Mouse (Mus musculus) urinary bladder, adult 2 months (tissue): Measurements from ENCODE around the gene Tbc1d2. TPM values are rescaled to one million over a fixed set of nuclear protein-coding genes. Genes with fewer than 3 reads are reported as not detected.
A peak's percentile ranks its signal among the peaks of the same experiment; 100 is the strongest.
"Not testable (repeated sequence)": the region's sequence is repeated elsewhere in the genome, so short reads cannot be mapped to it uniquely, and the experiment has no call there.

ENCODE experiments used
- DNase-seq: peaks from one replicate; pipeline ENCODE4 v3.0.0; 2022; ENCODE audit warnings: low spot score
- polyA plus RNA-seq: library from polyadenylated mRNA; depleted of rRNA; stranded (reverse); fragments of >200 nt; gene quantifications from 2 replicates; pipeline ENCODE4 v1.2.3, GENCODE M21; 2012

The Tbc1d2 gene
- polyA plus RNA-seq, 1 experiment = 24.0 TPM

DNA sequence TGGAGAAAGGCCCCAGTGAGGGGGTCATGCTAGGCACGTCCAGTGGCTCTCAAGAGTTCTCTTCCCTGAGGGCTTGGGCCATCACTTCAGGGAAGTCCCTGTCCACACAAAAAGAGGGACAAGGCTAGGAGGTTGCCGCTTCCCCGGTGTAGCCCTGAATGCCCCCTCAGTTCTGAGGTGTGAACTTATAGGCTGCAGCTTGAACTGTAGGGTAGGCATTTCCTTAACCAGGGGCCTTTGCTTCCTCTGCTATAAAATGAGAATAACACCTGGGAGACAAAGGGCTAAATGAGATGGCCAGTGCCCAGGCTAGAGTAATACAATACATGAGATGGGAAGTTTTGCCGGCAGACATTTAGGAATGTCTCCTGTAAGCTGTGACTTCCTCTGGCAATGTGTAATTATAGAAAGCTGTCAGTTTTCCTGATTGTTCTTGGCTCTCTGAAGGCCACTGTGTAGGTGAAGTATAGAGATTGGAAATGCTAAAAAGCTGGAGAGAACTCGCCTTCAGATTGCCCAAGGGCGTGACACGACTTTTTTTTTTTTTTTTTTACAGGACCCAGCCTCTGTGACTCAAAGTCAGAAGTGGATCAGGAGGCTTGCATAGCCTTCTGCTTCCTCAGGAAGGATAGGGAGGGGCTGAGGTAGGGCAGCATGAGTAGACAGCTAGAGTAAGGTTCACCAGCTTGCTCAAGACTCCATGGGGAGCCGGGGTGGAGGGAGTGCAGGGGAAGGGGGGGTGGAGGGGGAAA lies 6.9 kb downstream of the Tbc1d2 start:
- DNase-seq = no peak

DNA sequence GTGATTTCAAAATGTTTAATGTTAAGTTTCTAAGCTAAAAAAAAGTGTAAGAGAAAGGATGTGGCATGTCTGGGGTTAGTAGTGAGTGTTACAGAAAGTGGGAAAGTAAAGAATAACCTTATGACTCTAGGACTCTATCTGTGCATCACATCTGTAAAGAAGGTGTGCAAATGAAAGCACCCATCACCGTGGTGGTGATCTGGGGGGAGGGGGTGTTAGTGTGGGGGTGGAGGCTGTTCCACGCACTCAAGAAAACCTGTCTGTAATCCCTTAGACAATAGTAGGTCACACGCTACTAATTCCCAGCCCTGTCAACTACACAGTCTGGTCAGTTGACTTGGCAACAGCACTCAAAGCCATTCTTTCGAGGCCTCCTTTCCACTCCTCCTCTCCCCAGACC lies 8.7 kb downstream of the Tbc1d2 start:
- no peak for DNase-seq

DNA sequence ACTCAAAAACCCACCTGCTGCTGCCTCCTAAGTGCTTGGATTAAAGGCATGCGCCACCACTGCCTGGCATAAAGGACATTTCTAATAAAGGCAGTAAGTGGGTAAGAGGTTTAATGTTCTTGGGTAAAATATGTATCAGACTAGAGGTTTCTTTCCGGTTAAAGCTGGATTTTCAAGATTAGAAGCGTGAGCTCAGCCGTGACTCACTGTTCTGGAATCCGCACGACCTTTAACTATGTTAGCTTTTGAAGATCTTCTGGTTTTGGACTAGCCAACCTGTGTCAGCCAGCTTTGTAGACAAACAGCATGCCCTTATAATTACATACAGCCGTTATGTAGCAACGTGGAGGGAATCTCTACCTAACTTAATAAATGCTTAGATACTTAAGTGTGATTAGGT lies 10.1 kb downstream of the Tbc1d2 start:
- no peak for DNase-seq

DNA sequence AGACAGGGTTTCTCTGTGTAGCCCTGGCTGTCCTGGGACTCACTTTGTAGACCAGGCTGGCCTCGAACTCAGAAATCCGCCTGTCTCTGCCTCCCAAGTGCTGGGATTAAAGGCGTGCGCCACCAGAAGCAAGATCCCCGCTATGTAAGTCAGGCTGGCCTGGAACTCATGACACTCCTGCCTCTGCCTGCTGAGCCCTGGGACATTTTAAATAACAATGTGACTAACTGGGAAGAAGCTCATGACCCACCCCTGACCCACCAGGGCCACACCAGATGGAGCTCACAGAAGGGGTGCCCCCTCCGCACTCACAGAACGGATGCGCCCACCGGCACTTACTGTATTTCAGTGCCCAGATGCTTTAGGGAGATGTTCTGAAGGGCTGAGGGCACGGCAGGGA lies 12.8 kb downstream of the Tbc1d2 start:
- not testable (repeated sequence) for DNase-seq

DNA sequence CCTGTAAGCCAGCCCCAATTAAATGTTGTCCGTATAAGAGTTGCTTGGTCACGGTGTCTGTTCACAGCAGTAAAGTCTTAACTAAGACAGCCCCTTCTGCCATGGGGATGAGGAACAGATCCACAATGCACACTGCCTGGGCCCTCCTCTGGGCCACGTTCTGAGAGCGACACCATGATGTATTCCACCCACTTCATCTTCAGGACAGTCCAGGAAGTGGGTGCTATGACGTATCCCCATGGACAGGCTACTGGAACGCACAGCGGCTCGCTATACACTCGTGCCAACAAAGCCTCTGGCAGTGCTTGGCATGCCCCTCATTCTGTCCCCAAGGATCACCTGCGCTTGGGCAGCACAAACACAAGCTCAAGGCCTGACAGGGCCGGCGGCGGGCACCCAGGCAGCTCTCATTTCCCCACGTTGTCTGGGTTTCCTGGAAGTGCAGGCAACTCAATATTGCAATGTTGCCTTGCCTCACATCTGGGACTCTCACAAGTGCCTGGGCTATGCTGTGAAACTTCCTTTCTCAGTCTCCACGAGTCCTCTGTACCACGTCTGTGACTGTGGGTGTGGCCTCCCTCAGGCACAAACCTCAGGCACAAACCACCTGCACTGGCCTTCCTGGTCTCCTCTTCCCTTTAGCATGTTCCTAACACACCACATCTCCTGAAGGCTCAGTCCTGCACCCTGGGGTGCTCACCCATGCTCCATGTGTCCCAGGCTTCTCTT lies 14.1 kb downstream of the Tbc1d2 start:
- no peak for DNase-seq

DNA sequence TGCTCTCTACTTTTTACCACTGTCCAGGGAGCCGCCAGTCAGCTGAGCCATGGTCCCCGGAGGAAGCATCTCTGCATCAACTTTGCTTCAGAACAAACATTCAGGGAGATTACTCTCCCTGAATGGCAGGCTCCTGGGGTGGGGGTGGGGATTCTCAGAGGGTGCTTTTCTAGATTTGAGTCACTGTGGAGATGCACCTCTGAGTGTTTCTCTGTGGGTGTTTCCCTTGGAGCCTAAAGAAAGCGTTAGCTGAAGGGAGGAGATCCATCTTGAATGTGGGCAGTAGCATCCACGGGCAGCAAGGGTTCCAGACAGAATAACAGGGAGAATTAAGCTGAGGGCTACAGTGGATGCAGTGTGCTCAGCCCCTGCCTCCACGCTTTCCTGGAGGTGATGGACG lies 15.1 kb downstream of the Tbc1d2 start:
- no peak for DNase-seq

DNA sequence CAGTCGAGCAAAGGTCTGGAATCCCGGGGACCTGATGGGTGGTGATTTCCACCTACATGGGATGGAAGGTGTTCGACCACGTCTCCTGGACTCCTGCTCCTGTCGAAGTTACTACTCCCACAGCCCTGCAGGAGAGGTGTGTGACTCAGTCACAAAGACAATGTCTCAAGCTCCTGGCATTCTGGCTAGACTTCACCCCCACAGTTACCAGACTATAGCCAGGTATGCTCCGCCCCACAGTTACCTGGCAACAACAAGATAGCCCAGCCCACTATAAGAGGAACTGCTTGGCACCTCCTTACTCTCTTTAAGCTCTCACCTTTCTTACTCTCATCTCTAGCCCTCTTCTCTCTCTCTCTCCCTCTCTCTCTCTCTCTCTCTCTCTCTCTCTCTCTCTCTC lies 16.4 kb downstream of the Tbc1d2 start:
- not testable (repeated sequence) for DNase-seq

DNA sequence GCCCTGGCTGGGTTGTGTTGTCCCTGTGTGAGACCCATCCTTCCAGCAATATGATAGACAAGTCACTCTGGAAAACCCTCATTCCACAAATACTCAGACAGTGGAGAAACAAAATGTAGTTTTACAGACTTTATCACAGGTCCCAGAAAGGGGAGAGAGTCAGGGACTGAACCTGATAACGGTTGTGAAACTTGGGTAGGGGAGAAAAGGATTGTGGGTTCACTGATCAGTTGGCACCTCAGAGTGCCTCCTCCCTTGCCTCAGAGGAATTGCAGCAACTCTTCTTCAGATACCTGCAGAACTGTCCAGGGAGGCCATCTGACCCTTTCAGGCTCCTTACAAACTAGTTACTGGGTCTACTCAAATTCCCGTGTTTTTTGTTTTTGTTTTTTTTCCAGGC lies 17.5 kb downstream of the Tbc1d2 start:
- DNase-seq = no peak

DNA sequence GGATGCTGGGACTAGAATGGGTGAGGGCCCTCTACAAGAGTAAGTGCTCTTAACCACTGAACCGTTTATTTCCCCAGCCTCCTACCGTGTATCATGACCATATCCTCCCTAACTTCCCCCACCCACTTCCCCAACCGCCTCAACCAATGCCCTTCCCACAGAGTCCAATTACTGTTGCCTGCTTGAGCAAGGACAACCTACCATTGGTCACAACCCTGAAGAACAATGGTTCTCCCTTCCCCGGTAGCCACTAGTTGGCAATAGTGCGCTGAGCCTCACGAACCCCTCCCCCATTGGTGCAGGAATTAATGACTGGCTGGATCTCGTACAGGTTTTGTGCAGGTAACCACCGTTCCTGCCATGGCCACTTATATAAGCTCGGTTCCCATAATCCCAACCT lies 19.6 kb downstream of the Tbc1d2 start:
- DNase-seq = no peak

DNA sequence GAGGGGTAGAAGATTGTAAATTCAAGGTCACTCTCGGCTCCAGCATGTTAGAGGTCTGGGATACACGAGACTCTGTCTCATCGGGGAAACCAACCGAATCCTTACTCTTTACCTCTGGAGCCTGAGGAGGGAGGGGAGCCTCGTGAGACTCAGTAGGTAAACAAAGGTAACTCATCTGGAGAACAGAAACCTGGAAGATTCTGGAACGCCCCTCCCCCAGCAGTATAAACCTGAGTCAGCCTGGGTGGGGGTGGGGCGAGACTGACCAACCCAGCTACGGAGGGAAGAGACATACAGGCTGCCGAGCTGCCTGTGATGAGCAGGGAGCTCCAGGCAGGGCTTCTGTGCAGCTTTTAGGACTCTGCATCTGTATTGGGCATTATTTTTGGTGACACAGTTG lies 21.1 kb downstream of the Tbc1d2 start:
- no peak for DNase-seq

DNA sequence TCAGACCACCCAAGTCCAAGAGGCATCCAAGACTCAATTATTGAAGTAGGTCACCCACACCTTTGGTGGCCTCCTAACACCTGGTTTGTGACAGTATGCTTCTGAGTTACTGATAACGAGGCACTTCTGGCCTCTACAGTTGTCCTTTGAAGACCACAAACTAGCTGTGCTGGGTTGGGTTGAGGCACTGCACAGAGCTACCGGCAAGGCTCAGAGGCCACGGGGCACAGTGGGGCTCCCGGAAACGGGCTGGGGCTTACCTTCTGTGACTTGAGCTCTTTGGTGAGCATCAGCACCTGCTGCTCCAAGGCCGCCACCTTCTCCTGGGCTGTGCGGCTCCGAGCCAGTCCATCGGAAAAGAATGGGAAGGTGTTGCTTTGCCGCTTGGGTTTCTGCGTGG lies 21.9 kb downstream of the Tbc1d2 start:
- no peak for DNase-seq

DNA sequence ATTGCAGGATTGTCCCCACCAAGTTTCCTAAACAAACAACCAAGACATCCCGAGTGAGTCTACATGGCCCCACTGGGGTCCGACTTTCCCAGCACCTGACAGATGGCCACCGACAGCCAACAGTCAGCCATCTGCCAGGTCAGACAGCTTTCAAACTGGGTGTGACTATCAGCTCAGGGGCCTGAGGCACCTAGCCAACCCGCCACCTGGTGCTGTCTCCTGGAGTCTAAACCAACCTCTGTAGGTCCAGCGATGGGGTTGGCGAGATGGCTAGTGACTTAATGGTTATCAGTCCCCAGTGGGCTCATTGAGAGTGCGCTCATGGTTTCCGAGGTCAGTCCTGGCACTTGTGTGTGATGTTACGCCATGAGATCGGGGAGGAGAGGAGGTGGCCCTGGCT lies 24.9 kb downstream of the Tbc1d2 start:
- no peak for DNase-seq

DNA sequence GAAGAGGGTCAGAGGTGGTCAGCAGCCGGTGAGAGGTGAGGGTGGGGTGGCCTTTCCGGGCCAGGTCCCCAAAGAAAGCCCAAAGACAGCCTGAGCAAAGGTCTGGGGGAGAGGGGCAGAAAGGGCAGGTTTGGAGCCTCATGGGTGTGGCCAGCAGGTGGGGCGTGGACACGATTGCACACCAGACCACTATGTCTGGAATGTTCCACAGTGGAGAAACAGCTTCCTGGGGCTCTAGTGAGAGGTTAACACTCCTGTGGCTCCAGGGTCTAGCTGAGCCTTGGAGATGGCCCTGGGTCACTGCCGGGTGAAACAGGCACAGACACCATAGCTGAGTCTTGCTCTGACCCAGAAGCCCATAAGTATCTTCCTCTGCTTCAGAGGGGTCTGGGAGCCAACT lies 27.0 kb downstream of the Tbc1d2 start:
- no peak for DNase-seq

DNA sequence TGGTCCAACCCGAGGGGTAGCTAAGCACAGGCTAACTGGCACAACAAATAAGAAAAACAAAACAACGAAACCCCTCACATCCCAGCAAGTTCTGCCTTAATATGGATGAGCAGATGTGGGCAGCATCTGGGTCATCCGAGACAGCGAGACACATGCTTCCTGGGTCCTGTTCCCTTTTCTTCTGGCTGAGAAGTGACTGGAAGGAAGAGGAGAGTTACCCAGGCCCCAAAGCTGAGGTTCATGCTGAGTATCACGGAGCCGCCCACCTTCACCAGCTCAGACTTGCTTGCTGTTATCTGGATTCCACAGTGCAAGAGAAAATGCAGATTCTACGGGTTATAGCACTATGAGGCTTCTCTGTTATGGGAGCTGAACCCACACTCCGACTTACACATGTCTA lies 29.1 kb downstream of the Tbc1d2 start:
- DNase-seq = no peak

DNA sequence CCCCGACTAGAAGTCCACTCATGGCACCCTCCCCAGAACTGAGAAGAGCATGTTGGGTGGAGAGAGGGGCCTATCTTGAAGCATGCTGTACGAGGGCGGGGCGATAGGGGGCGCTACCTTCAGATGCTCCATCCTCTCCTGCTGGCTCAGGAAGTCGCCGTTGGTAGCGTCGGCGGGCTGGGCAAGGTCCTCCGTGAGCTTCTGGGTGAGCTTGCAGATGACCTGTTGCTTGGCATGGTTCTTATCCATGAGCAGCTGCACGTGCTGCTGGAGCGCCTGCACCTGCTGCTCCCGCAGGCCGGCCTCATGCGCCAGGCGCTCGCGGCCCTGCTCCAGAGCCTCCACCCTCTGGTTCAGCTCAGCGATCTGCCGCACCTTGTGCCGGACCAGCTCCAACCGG lies 29.7 kb downstream of the Tbc1d2 start:
- no peak for DNase-seq

DNA sequence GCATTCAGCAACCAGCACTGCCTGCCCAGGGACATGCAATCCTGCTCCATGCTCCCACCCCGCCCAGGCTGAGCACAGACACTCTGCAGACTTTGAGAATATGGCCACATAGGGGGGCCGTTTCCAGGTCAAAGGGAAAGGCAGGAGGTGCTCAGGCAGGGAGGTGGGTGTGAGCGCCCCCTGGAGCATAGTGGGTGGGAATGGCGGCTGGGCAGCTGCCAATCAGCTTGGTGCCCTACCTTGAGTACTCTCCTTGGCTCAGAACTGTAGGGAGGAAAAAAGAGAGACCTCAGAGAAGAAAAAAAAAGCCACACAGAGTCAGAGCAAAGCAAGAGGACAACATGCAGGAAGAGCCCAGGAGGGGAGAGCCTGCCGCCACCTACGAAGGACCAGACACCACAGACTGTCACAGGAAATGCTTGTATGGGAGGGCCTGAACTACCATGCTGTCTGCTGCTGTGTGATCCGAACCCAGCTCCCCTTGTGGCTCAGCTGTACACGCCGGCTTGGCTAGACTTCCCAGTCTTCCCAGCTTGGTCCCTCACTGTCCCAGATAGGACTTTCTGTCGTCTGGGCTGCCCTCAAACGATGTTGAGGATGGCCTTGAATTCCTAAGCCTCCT lies 31.7 kb downstream of the Tbc1d2 start:
- DNase-seq = no peak

DNA sequence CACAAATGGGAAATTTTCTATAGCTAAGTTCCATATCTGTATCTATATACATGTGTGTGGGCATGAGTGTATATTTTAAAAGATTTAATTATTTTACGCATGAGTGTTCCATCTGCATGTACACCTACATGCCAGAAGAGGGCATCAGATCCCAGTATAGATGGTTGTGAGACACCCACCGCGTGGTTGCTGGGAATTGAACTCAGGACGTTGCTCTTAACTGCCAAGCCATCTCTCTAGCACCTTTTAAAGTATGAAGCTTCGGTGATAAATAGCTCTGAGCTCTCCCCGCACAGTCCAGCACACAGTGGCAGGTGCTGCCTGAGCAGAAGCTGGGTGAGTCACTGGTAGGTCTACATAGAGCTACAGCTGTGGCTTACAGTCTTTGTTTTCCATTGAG lies 32.6 kb downstream of the Tbc1d2 start:
- DNase-seq = no peak

DNA sequence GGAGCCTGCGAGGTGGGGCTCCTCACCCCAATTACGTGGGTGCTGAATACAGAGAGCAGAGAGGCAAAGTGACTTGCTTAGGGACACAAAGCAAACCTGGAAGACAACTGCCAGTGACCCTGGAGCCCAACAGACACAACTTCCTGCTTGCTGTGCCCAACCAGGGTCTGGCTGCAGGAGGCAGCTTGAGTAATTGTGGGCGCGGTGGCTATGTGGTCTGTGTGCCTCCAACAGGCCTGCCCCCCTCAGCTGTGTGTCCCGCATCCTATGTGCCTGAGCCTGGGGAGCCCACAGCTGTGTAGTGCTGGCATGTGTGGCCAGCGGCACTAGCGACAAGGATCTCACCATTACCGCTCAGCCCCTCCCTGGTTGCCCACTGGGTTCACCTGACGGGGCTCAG lies 35.4 kb downstream of the Tbc1d2 start:
- DNase-seq = no peak

DNA sequence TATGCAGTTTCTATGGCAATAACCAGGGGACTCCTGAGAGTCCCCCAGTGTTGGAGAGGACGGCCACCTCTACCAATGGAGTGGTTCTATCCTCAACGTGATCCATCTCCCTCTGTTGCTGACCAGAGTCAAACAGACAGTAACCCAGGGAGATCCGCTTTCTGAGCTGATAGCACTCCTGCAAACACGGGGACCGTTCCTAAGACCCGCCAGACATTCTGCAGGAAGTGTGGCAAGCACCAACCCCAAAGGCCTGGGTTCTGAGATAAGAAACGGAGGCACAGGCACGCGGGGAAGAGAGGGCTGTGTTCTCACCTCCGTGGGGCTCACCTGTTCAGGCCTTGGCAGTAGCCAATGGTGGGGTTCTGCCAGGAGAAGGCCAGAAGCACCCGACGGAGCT lies 36.4 kb downstream of the Tbc1d2 start:
- no peak for DNase-seq

DNA sequence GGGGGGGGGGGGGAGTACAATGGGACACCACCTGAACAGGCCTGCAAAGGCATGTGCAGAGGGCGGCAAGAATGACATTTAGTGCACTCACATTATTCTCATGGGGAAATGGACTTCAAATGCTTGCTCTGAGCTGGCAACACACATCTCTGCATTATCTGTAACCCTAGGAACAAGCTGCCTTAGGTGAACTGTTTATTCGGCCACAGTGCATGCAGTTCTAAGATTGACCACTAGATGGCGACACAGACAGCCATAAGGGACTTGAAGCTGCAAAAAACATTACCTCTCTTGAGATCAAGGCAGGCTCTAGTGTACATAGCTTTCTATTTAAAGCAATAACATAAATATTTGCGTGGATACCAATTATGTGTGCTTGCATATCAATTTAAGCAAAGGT lies 38.8 kb downstream of the Tbc1d2 start:
- peak; percentile 58 for DNase-seq

DNA sequence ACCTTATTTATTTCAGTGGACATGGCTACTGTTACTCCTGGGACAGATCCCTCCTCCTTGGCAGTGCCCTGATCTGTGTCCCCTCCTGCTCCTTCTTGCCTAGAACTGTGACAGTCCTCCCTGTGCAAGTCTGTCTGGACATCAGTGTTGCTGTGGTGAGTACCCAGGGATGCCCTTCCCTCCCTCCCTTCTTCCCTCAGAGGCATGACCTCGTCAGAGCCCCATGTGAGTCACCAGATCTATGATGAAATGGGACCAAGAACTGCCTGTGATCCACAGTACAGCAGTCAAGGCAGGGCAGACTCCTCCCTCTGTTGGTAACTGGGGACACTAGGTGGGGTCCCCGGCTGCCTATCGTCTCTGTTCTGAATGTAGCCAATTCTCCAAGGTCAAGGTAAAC lies 42.4 kb downstream of the Tbc1d2 start:
- DNase-seq = no peak

DNA sequence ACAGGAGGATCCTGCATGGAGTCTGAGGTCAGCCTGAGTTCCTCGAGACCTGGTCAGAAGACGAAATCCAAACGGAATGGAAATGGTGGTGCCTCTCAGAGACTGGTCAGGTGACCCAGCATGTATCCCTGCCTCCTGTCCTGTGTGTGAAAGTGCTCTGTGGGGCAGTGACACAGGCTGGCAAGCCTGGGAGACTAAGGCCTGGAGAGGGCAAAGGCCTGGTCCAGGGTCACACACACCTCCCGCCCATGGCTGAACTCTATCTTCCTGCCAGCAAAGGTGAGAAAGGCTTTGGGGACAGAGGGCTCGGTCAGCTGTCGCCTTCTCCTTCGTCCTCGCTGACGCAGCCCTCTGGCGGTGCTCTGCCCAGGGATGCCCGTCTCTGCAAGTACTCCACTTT lies 44.6 kb downstream of the Tbc1d2 start:
- DNase-seq = no peak

DNA sequence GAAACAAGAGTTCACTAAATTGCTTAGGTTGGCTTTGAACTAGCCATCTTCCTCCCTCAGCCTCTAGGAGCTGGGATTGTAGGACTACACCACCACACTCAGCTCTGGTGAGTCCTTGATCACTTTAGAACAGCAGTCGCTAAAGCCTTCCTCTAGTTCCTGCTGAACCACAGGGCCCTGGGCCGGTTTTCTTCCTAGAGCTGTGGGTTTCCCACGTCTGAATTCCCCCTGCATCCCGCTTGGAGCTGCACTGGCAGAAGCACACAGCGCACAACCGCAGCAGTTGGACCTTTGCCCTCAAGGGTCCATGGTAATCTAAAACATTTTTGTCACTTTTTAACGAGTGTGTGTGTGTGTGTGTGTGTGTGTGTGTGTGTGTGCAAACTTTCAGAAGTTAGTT lies 47.3 kb downstream of the Tbc1d2 start:
- DNase-seq = peak; percentile 20
